9 mouse cellular contexts compared by ENCODE assay signal in the genomic region with DNA sequence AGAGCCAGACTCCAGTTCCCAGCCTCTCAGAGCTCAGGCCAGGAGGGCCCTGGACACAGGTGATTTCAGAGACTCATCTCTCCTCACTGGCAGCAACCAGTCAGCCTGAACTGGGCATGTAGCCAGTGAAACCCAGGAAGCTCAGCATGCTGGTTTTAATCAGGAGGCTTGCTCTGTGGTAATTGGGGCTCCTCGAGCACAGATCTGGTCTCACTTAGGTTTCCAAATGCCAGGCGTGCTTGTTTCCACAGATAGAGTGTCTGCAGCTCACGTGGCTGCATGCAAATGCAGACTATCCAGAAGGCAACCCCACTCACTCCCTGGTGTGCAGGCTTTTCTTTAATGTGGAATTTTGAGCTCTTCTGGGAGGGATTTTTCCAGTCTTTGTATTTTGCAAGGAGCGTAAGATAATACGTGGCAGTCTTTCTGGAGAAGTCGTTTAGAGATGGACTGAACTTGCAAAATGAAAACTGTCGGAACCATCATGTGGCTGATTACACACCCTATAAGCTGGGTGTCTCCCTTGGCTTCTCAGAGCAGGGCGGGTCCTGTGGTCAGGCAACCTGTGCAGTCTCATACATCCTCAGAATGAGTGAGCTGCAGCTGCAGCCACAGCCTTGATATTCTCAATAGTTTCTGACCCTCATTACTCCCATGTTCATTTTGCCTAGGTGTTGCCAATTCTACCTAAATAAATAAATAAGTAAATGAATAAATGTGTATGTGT. TPM values are rescaled to one million over a fixed set of nuclear protein-coding genes. Genes with fewer than 3 reads are reported as not detected.
DNase-seq lines count a peak whose midpoint lies in the region; ATAC-seq and TF ChIP-seq lines count a peak whose summit lies in the region.
"Had no signal": no experiment of that assay in that cellular context is flagged by ENCODE, and none has a peak within 500 bp of the region (broad histone marks: within the 10 kb centered on the region; RNA-seq: fewer than 3 reads in every experiment).

No protein-coding gene starts in this region.

- no peak overlapping the region for H3K4me3 ChIP-seq in intestine, embryonic 15.5 days (replicated peaks)
- H3K4me3 ChIP-seq in midbrain, postnatal 0 days (ENCODE audit: low read depth, low read length) = no peak overlapping the region
- H3K4me3 ChIP-seq: stomach, embryonic 15.5 days had no signal

- H3K9ac ChIP-seq in intestine, embryonic 15.5 days = no peak overlapping the region
- no peak overlapping the region for H3K9ac ChIP-seq in midbrain, postnatal 0 days (replicated peaks; ENCODE audit: low read length, poor library complexity, severe bottlenecking)
- H3K9ac ChIP-seq: stomach, embryonic 15.5 days had no signal

- H3K4me1 ChIP-seq in intestine, embryonic 15.5 days (replicated peaks) = peaks cover 10% of the 10 kb centered on the region; the same call in 1 of the 2 replicates
- peaks cover 8% of the 10 kb centered on the region; the same call in 1 of the 2 replicates for H3K4me1 ChIP-seq in midbrain, postnatal 0 days (ENCODE audit: insufficient read depth, low read length)

- no peak; the same call in 1 of the 2 replicates for TF ChIP-seq CTCF in midbrain, postnatal 0 days (IDR thresholded peaks at IDR 0.05)

- H3K36me3 ChIP-seq in intestine, embryonic 15.5 days = no peaks in the 10 kb centered on the region
- H3K36me3 ChIP-seq in midbrain, postnatal 0 days (ENCODE audit: insufficient read depth, low read length) = no peaks in the 10 kb centered on the region
- H3K36me3 ChIP-seq: stomach, embryonic 15.5 days had no signal

- no peaks in the 10 kb centered on the region for H3K27me3 ChIP-seq in intestine, embryonic 15.5 days (replicated peaks)
- no peaks in the 10 kb centered on the region for H3K27me3 ChIP-seq in midbrain, postnatal 0 days (ENCODE audit: insufficient read depth, low read length)
- H3K27me3 ChIP-seq: stomach, embryonic 15.5 days had no signal

- 0 out of 2 replicates have a peak overlapping the region, but pooled peaks have one; percentile 28 for H3K27ac ChIP-seq in intestine, embryonic 15.5 days
- H3K27ac ChIP-seq in midbrain, postnatal 0 days (ENCODE audit: low read depth, low read length) = peak overlapping the region; percentile 44
- H3K27ac ChIP-seq: stomach, embryonic 15.5 days had no signal

- no peaks in the 10 kb centered on the region for H3K9me3 ChIP-seq in intestine, embryonic 15.5 days
- H3K9me3 ChIP-seq in midbrain, postnatal 0 days (ENCODE audit: low read length) = no peaks in the 10 kb centered on the region
- H3K9me3 ChIP-seq: stomach, embryonic 15.5 days had no signal

- no peak overlapping the region for H3K4me2 ChIP-seq in intestine, embryonic 15.5 days (replicated peaks)
- H3K4me2 ChIP-seq in midbrain, postnatal 0 days (ENCODE audit: low read depth, low read length, poor library complexity, severe bottlenecking) = no peak overlapping the region
- H3K4me2 ChIP-seq: stomach, embryonic 15.5 days had no signal

- peak; percentile 67 for ATAC-seq in intestine, embryonic 15.5 days
- ATAC-seq in midbrain, postnatal 0 days (ENCODE audit: low FRiP score) = peak; percentile 59; the same call in 1 of the 2 replicates

- DNase-seq in cerebellum, adult 9-11 months = peak; percentile 11
- DNase-seq in cerebellum, adult 9-10 months = no peak
- DNase-seq in brain, embryonic 18.5 days (ENCODE audit: low read depth, low spot score) = peak; percentile 22
- peak; percentile 64 for DNase-seq in gastrocnemius, postnatal 10 days
- peak; percentile 20 to 58 for DNase-seq in left cerebral cortex, adult 9 months (ENCODE audit: low spot score in 2 of 2)
- DNase-seq in midbrain, postnatal 0 days (ENCODE audit: low spot score) = peak; percentile 44
- DNase-seq in spleen, postnatal 4 days (ENCODE audit: low spot score in 2 of 2) = no peak

- 65% methylated on average over 8 of the region's 8 CpGs for WGBS in intestine, embryonic 15.5 days
- 14% methylated on average over 8 of the region's 8 CpGs for WGBS in midbrain, postnatal 0 days

RNA-seq across cellular contexts. Expression of a gene that starts 34.2 kb away (rescaled TPM):
- 10 to 100 TPM; 11.0 to 13.6 TPM for total RNA-seq in gastrocnemius, postnatal 10 days (2021)
- 4.5 and 4.8 TPM in 2 replicates for polyA plus RNA-seq in intestine, embryonic 15.5 days (2015; fragmentation: Nextera tagmentation; extraction: Ambion mirVana)
- total RNA-seq in midbrain, postnatal 0 days (2014; rRNA removed) = 21.8 and 22.0 TPM in 2 replicates
- 7.4 and 7.6 TPM in 2 replicates for polyA plus RNA-seq in midbrain, postnatal 0 days (2015; fragmentation: Nextera tagmentation; extraction: Ambion mirVana)

Comparison
In these comparisons a context has a peak if more than half of its experiments do, and no peak if none do; other contexts are left out.
1. DNase-seq: peak in cerebellum, adult 9-11 months (single experiment), brain, embryonic 18.5 days (single experiment), gastrocnemius, postnatal 10 days (single experiment), left cerebral cortex, adult 9 months (2 of 2) and midbrain, postnatal 0 days (single experiment); none in cerebellum, adult 9-10 months (single experiment) and spleen, postnatal 4 days (0 of 2).